Mouse (Mus musculus): ENCODE data around the gene Ephb3.

Gene Ephb3

GRCm38 (mm10) chr16:21246391-21247036, 42.0 kb downstream of the Ephb3 start:
- DNase-seq (ENCODE audit: low spot score in 2 of 2), result no peak

GRCm38 (mm10) chr16:21247037-21247432, 42.5 kb downstream of the Ephb3 start:
- no peak for DNase-seq (ENCODE audit: low spot score in 2 of 2)

GRCm38 (mm10) chr16:21247871-21248712, 43.5 kb downstream of the Ephb3 start:
- no peak for DNase-seq (ENCODE audit: low spot score in 2 of 2)

DNA sequence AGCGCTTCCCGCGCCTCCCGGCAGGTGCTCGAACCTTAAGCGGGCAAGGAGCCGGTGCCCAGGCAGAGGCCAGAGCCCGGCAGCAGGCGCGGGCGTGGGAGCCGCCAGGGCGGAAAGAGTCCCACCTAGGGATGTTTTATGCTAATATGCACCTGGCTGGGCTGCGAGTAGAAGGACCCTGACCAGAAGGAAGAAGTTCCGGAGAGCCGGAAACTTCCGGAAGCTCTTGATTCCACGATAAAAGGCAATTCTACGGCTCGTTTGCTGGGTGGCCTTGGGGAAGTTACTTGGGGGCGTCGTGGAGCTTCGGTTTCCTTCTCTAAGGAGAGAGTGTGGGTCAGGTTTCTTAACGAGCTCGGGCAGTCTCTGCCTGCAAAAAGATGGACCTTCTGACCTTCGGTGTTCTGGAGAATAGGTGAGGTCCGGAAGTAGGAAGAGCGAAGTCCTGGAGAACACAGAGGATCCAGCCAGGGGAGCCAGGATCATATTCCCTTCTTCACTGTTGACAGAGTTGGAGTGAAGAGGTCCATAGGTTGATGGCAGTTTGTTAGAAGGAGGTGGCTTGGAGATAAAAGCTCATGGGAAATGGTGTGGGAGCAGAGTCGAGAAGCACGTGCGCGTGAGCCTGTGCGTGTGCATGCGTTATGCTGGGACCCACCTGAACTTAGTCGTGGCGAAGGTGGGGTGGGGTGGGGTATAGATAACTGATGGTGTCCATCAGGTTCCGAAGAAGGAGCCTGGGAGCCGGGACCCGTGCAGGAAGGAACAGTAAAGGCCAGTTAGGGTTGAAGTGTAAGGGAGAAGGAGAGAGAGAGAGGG, 44.4 kb downstream of the Ephb3 start:
- no peak for DNase-seq (ENCODE audit: low spot score in 2 of 2)

DNA sequence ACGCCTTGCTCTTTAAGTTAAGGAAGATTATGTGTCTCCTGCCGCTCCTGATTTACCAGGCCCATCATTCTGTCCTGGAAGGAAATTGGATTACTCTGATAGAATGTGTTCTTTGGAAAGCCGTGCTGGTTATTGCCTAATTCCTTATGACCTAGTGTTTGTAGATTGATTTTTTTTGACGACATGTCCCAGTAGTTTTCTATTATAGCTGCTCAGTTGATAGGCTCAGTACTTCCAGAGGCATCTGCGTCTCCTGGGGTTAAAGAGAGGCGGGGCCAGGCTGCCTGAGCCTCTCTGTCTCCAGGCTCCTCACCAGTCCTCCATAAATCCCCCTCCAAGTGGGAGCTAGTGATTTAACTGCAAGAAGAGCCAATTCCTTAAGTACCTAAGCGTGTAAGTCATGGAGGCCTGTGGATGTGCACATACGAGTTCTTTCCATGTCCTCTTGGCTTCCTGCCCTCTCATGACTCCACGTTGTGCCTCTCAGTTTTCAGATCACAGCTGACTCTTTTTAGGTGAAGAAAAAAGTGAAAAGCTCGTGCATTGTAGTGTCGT, 47.9 kb downstream of the Ephb3 start:
- no peak for DNase-seq (ENCODE audit: low spot score in 2 of 2)

DNA sequence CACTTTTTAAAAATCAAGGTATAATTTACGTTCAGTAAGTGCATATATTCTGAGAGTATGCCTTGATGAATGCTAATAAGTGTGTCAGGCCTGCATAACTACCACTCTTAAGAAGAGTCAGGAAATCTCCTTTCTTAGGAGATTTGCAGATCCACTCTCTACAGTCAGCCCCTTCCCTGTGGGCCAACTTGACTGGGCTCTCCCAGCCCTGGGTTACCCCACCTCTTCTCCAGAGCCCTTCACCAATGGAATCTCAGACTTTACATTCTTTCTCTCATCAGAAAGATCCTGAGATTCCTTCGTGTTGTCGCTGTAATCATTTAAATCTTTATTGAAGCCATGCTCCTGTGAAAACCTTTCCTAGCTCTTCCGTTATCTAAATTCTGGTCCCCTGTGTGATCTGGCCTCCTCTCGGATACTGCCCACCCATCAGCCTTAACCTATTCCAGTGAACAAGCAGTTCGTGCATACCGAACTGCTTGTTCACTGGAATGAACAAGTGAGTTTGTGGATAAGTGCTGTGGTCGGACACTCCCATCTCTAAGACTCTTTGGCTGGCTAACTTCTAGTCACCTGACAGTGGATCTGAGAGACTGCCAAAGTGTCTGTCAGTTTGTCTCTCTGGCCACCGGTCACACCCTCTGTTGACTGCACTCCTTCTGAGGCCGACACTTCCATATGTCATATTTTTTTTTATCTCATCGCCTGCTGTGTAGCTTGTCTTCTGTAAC, 51.2 kb downstream of the Ephb3 start:
- no peak for DNase-seq (ENCODE audit: low spot score in 2 of 2)

DNA sequence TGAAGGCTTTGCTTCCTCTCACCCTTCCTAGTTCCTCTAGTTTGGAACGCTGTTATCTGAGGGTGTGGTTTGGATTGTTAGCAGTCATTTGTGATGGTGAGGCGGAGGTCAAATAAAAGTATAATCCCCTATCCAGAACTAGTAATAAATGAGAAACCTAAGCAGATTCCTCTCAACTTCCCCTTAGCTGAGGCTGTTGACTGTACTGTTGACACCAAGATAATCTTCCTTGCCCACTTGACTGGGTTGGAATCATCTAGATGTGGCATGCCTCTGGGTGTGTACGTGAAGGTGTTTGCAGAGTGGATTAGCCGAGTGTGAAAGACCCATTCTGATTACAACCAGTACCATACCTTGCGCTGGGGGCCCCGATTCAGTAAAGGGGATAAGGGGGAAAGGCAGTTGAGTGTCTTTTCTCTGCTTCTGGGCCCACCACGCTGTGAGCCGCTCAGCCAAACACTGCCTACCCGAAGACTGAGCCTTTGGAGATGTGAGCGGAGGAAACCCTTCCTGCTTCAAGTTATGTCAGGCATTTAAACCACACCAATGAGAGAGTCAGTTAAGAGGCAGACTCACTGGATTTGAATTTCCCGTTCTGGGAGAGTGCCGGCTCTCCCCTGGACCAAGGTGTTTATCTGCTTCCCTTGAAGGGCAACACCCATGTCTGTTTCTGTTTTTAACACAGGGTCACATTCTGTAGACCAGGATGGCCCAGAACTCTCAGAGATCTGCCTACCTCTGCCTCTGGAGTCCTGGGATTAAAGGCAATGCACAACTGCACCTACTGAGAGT, 52.2 kb downstream of the Ephb3 start:
- no peak for DNase-seq (ENCODE audit: low spot score in 2 of 2)

GRCm38 (mm10) chr16:21265417-21265816, 60.9 kb downstream of the Ephb3 start:
- no peak for DNase-seq (ENCODE audit: low spot score in 2 of 2)

DNA sequence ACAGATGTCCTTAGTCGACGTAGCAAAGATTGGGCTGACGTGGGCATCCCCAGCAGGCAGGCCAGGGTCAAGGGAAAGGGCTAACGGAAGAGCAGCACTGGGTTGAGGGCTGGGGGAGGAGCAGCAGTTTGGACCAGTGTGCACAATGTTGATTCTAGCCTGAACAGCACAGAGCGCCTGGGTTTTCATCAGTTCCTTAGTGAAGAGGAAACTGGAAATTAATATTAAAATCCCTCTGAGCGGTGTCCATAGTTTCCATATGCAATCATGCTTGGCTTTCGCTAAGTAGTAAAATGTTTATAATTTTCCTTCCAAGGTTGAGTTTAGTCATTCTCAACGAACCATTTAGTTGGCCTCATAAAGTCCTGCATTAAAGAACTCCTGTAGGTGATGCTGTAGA, 65.2 kb downstream of the Ephb3 start:
- DNase-seq (ENCODE audit: low spot score in 2 of 2), result no peak

- peak; percentile 19 to 44 for DNase-seq (ENCODE audit: low spot score in 2 of 2)
Measured at GRCm38 (mm10) chr16:21271773-21272247, 67.3 kb downstream of the Ephb3 start.

DNA sequence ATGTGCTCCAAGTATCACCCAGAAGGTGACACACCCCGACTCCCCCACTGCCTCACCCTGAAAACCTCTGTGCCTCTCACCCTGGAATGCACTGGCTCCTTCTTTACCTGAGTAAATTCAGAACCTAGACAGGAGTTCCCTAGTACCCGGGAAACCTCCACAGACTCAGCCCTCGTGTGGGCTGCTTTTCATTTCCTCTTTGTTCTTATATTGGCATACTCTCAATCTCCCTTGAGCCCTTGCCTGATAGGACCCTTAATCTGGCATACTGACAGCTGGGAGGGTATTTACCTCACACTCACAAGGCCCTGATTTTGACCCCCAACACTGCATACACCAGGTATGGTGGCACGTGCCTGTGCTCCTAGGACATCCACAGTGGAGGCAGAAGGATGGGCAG, 68.2 kb downstream of the Ephb3 start:
- DNase-seq (ENCODE audit: low spot score in 2 of 2), result no peak

All from frontal cortex, postnatal 25 days (tissue).